Mouse (Mus musculus) cerebellum, adult 11-12 months (tissue): ENCODE results near the gene Srrm2.
"Not testable (repeated sequence)": the region's sequence is repeated elsewhere in the genome, so short reads cannot be mapped to it uniquely, and the experiment has no call there.

Source experiments
- DNase-seq: peaks from one replicate; pipeline ENCODE4 v3.0.0; 2022

Srrm2 gene

GRCm38 (mm10) chr17:23770896-23771283, 19.4 kb upstream of the Srrm2 start:
- no peak for DNase-seq

GRCm38 (mm10) chr17:23771284-23772218, 18.8 kb upstream of the Srrm2 start, which contains the start of gene Flywch1:
TSS of gene Flywch1 (minus strand) at chr17:23771602.
- DNase-seq: peak; percentile 100

- DNase-seq: not testable (repeated sequence)
These were observed 18.1 kb upstream of the Srrm2 start for GRCm38 (mm10) chr17:23772219-23772556.

- no peak for DNase-seq
These were observed 16.7 kb upstream of the Srrm2 start for GRCm38 (mm10) chr17:23773676-23774075.

GRCm38 (mm10) chr17:23774090-23774489, 16.2 kb upstream of the Srrm2 start:
- DNase-seq: peak; percentile 76

- DNase-seq: no peak
These were observed 14.1 kb upstream of the Srrm2 start for GRCm38 (mm10) chr17:23776216-23776615.

- no peak for DNase-seq
These were observed 13.2 kb upstream of the Srrm2 start for GRCm38 (mm10) chr17:23777141-23777540.

- DNase-seq: no peak
These were observed 11.9 kb upstream of the Srrm2 start for GRCm38 (mm10) chr17:23778447-23778846.

- no peak for DNase-seq
These were observed 7.0 kb upstream of the Srrm2 start for GRCm38 (mm10) chr17:23783352-23783751.

- DNase-seq: peak; percentile 98
These were observed 4.5 kb upstream of the Srrm2 start, which contains the start of gene Flywch2 for GRCm38 (mm10) chr17:23785561-23786471. TSS of gene Flywch2 (minus strand) at chr17:23786081.

- DNase-seq: peak; percentile 80
These were observed 3.8 kb upstream of the Srrm2 start for GRCm38 (mm10) chr17:23786510-23786931.

- no peak for DNase-seq
These were observed 1.4 kb upstream of the Srrm2 start for GRCm38 (mm10) chr17:23788973-23789372.

- DNase-seq: no peak
These were observed 523 bp upstream of the Srrm2 start for GRCm38 (mm10) chr17:23789749-23790268.

- no peak for DNase-seq
These were observed 686 bp downstream of the Srrm2 start for GRCm38 (mm10) chr17:23791079-23791357.

- DNase-seq: no peak
These were observed 5.0 kb downstream of the Srrm2 start for GRCm38 (mm10) chr17:23795323-23795722.

- DNase-seq: no peak
These were observed 7.0 kb downstream of the Srrm2 start for GRCm38 (mm10) chr17:23797316-23797715.

GRCm38 (mm10) chr17:23801627-23802026, 11.3 kb downstream of the Srrm2 start:
- peak; percentile 66 for DNase-seq

- DNase-seq: peak; percentile 99
These were observed 12.5 kb downstream of the Srrm2 start for GRCm38 (mm10) chr17:23802746-23803365.

GRCm38 (mm10) chr17:23803366-23804041, 13.2 kb downstream of the Srrm2 start:
- peak; percentile 85 for DNase-seq

- peak; percentile 4 for DNase-seq
These were observed 14.2 kb downstream of the Srrm2 start for GRCm38 (mm10) chr17:23804426-23805085.

GRCm38 (mm10) chr17:23806867-23807266, 16.5 kb downstream of the Srrm2 start:
- DNase-seq: peak; percentile 69

GRCm38 (mm10) chr17:23807918-23808317, 17.6 kb downstream of the Srrm2 start:
- DNase-seq: no peak
